Mouse (Mus musculus): ENCODE data around the gene Tiam1.
A peak's percentile ranks its signal among the peaks of the same experiment; 100 is the strongest.

Gene Tiam1

DNA sequence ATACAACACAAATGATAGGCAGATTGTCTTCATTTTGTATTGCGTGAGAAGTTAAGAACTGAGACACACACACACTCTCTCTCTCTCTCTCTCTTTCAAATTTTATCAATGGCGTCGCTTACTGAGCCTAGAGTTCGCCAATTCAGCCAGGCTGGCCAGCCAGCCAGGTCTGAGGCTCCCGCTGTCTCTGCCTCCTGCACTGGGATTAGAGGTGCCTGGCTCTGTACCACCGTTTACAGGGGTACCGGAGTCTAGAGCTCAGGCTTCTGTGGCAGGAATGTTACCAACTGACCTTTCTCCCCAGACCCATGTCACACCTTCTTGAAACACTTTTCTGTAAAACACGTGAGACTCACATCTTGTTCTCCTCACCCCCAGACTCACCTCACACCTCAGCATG lies 298.1 kb downstream of the Tiam1 start:
- no peak for DNase-seq (ENCODE audit: low read depth, low spot score)

DNA sequence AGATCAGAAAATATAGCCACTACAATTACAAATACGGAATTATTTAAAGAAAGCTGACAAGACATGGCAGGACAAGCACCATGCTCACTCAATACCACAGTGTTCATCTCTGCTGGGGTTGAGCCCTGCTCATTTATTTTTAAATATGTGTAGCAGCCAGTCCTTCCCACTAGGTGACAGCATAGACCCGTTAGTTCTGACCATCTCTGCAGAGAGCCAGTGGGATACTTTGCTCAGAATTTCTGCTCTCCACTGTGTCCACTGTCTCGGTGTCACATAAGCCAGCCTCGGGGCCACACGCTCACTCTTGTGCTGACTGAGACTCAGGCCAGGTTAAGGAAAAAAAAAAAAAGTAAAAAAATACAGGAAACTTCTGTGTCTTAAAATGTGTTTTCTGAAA lies 299.0 kb downstream of the Tiam1 start:
- DNase-seq (ENCODE audit: low read depth, low spot score), result peak; percentile 30

DNA sequence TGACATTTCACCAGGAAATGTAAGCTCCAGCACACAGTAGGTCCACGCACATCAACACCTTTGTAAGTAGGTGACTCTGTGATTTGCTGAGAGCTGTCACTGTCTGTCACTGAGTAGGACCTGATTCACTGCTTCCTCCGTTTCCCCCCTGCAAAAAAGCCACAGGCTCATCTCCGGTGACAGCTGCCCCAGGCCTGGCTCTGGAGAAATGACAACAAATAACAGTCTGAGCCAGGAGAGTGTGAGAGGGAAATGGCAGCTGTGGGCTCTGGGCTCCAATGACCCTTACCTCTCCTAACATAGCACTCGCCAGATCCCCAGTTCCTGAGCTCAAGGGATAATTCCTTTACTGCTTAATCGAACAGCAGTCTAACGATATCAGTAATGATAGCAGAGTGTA lies 301.7 kb downstream of the Tiam1 start:
- DNase-seq (ENCODE audit: low read depth, low spot score), result no peak

DNA sequence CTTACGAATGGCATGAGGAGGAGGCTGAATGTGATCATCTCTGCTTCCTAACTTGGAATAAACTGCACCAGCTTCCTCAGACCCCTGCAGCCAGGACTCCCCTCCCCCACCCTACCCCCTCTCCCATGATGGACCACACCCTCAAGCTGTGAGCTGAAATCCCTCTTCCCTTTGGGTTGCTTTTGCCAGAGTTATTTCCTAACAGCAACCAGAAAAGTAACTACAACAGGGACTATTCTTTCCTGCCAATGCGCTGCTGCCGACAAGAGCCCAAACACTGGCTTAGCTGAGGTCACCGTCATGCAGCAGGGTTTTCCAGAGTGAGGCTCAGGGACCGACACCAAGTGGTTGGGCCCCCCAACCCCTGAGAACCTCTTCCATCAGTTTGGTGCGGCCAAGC lies 303.2 kb downstream of the Tiam1 start:
- no peak for DNase-seq (ENCODE audit: low read depth, low spot score)

DNA sequence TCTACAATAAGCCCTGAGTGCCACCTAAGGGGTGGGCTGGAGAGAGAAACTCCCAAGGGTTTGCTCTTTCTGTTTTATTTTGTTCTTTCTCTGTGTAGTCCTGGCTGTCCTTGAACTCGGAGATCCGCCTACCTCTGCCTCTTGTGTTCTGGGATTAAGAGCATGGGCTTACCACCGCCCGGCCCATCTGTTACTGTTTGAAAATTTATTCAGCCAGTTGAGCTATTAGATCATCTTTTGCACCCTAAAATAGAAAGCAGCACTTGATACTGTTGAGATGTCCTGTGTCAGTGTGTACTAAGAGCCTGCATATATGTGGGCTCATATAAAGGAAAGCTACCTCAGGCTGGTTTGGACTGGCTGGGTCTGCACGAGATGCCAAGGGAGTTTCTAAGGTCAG lies 303.7 kb downstream of the Tiam1 start:
- DNase-seq (ENCODE audit: low read depth, low spot score), result no peak

DNA sequence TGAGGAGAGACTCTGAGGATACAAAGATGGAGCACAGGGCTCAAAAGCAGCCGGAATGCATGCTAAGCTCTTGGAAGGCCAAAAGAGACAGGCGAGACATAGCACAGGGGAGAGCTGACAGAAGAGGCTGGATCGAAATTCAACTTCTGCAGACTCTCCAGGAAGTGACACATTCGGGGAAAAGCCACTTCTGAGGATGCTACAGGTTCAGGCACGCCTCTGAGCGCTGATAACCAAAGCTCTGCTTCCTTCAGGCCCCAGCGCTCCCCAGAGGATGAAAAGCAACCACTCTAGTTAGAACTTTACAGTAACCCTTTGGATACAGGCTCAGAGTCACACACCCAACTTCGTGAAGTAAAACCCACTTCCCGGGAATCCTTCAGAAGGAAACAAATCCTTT lies 306.5 kb downstream of the Tiam1 start:
- DNase-seq (ENCODE audit: low read depth, low spot score), result no peak

DNA sequence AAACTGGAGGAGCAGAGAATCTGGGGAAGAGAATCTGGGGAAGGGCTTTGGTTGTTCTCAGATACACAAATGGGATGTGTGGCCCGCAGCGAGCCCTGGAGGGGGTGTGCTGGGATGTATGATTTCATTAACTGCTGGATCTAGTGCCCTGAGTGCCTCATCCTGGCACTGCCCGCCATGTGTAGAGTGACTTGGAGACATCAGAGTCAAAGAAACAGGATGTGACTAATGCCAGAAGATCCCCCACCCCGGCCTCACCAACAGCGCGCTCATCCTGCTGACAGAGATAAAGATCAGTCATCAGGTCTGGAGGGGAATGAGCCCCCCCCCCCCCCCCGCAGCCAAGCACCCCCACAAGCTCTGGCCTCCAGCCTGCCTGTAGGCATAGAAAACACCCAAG lies 308.0 kb downstream of the Tiam1 start:
- no peak for DNase-seq (ENCODE audit: low read depth, low spot score)

DNA sequence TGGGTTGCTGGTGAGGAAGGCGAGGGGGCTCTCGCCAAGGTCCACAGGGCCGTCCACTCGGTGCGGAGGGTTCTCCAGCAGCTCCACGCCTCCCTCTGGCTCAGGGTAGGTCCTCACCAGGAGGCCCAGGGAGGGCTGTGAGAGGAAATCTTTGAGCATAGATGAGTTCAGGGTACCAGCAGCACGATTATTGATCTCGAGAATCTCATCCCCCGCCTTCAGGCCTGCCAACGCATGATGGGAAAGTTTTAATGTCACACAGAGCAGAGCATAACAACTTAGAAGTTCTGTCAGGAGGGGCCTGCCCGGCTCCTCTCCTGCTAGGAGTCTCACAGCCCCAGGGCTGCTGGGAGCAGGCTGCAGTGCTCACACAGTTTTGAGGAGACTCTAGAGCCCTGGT lies 310.6 kb downstream of the Tiam1 start:
- no peak for DNase-seq (ENCODE audit: low read depth, low spot score)

DNA sequence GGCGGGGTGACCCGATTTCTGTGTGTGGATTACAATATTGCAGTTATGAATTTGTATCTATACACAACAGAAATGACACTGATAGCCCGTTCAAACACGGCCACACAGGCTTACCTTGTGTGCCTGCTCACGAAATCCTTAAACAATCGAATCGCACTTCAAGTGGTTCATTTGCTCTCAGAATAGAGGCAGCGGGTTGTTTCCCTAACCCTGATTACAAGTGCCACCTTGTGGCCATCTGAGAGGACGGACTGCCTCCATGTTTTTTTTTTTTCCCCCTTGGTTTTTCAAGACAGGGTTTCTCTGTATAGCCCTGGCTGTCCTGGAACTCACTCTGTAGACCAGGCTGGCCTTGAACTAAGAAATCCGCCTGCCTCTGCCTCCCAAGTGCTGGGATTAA lies 312.4 kb downstream of the Tiam1 start:
- DNase-seq (ENCODE audit: low read depth, low spot score), result peak; percentile 22

DNA sequence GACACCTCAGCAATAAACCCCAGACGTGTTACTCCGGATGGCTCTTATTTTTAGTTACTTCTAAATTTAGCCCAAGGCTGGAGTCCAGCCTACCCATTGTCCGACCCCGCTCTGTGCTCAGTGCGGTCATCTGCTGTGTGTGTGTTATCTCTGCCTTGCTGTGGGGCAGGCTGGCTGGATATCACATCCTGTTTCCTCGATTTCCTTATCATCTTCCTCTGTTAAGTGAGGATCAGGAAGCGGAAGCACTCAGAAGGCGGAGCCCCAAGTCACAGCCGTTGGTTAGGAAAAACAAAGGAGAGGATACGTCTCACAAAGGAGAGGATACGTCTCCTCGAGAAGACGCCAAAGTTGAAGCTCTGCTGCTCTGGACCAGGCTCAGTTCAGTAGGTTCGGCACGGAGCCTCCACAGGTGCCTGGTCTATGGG lies 313.3 kb downstream of the Tiam1 start:
- no peak for DNase-seq (ENCODE audit: low read depth, low spot score)

DNA sequence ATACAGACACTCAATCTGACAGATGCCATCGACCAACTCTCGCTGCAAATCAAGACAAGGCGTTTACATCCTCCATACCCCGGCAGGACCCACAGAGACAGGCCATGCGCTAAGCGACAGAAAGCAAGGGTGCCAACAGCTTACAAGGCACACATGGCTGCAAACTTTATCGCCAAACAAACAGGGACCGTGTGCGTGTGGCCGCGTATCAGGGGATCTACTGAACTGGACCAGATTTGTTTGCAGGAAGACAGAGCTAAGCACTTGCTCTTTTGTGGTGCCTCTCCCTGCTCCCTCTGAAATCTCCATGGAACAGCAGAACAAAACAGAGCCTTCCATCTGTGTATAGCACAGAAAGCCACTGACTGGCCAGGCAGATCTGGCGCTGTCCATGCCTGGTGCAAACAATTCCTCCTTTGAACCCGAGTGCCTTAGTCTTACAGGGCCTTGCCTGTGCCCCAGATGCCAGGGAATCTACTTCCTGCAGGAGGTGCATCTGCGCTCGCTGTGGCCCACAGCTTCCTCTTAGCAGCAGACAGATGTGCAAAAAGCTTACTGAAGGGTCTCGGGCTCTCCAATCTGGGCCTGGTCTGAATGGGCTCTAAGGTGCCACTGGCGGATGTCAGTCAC lies 316.0 kb downstream of the Tiam1 start:
- DNase-seq (ENCODE audit: low read depth, low spot score), result no peak

DNA sequence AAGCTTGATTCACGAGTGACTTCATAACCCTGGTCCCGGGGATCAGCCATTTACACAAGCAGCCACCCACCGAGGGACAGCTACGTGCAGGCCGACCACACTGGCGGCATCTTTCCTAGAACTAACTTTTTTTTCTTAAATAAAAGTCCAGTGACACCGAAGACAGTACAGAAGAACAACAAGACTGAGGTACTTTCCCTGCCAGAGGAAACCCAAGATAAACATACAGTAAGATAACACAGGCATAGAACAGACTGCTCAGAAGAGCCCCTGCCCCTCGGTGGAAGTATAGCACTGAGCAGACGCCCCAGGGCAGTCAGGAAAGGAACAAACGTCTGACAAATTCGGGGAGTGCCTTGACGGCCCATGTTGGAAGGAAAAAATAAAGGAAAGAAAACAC lies 317.7 kb downstream of the Tiam1 start:
- DNase-seq (ENCODE audit: low read depth, low spot score), result no peak

DNA sequence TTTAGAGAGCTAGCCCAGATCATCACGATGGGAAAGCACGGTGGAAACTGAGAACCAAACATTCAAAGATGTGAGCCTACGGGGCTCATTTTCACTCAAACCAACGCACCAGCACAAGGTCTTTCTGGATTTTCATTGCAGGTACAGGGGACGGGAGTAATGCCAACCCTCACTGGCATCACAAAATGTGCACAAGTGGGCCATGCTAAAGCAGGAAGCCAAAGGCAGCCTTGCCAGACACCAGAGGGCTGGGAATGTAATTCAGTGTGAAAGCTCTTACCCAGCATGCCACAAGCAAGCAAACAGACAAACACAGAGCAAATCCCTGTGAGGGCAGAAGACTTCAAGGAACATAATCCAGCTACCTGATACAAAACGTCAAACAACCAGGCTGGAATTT lies 320.7 kb downstream of the Tiam1 start:
- no peak for DNase-seq (ENCODE audit: low read depth, low spot score)

DNA sequence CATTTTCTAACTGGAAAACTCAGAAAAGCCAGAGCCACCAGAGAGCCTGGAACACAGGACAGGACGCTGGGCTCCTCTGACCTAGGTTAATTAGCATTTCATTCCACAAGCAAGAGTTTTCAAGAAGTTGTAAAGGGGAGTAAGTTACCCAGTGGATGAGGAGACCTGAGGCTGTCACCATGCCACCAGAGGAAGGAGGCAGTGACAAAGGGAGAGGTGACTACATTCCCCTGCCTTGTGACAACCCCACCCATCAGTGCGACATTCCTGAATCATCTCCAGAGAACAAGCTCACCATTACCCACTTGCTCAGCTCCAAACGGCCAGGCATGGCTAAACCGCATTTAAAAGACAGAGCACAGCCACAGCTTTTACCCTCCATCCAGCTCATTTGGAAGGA lies 324.9 kb downstream of the Tiam1 start:
- no peak for DNase-seq (ENCODE audit: low read depth, low spot score)

DNA sequence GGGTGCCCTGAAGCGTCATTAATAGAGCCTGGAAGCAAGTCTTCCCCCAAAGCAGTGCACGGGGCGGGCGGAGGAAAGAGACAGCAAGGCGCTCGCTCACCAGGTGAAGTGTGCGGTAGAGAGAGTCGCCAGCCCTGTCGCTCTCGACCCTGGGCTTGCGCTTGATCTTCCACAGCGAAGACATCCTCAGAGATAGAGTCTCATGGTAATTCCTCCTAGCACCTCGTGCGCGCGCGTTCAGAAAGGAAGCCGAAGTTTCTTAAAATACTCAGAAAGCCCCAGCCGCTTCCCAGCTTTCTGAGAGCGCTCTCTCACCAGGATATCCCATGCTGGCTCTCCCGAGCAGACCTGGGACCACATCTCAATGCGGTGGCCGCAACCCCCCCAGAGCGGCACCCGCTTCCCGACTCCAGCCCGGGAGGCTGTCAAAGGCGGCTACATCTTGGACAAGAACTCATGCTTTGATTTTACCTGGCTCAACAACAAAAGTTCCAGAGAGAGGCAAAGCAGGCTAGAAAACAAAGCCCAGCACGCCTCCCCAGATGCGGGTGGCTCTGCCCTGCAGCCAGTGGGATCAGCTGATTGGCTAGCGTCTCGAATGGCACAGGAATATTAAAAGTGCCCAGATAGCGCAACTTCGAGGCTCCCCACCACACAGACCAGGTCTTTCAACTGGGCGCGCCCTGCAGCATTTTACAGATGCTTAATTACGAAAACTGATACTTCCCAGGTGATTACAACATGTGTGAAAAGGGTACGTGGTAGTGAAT lies 325.5 kb downstream of the Tiam1 start:
- no peak for DNase-seq (ENCODE audit: low read depth, low spot score)

DNA sequence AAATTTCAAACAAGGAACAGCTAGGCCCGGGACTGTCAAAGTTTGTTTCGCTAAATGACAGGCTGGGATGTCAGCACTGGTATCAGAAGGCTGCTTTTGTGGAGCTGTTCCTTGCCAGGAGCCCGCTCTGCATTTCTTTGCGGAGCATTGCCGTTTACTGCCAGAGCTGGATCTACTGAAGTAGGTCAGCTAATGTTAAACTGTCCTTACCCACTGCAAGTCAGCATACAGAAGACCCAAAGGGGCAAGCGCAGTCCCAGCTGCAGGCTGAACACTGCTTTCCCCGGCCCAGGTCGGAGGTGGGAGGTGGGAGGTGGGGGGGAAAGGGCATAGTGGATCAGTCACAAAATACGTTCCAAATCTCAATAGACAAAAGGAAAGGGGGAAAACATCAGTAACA lies 326.3 kb downstream of the Tiam1 start:
- no peak for DNase-seq (ENCODE audit: low read depth, low spot score)

DNA sequence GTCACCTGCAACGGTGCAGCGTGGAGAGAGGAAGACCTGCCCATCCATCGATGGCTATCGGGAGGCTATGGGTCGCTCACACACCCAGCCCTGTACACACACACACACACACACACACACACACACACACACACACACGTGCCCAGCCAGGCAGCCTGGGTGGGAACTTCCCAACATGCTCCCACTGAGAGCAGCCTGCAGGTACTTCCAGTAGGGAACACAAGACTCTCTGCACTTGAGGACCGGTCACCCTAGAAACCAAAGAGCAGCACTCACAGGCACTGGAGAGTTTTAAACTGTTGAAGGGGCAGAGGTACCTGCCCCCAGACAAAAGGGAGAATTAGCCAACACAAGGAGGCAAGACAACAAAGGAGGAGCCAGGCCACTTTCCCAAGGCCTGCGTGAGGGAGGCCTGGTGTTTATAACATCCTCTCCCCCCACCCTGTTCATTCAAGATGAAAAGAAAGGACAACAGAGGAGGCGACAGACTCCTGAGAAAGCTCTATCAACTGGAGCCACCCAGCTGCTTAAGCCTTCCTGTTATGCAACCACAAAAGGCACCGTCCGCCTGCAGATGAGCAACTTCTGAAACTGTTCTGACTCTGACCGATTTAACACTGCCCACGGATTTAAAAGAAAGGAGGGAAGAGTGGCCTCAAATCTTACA lies 326.9 kb downstream of the Tiam1 start:
- no peak for DNase-seq (ENCODE audit: low read depth, low spot score)

DNA sequence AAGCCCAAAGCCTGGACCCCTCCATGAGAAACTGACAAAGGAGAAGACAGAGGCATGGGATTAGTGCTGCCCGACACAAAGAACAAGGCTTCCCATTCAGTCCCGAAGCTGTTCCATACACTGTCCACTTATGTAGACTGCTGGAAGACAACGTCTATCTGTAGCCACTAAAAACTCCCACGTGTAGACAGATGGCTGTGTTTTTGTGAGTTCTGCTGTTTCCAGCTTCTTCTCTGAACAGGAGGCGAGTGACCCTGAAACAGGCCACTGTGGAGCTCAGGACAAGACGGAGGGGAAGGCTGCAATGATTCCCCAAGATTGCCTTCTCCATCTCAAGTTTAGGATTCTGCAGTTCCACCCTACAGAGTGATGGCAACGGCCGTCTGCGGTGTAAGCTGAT lies 330.0 kb downstream of the Tiam1 start:
- no peak for DNase-seq (ENCODE audit: low read depth, low spot score)

DNA sequence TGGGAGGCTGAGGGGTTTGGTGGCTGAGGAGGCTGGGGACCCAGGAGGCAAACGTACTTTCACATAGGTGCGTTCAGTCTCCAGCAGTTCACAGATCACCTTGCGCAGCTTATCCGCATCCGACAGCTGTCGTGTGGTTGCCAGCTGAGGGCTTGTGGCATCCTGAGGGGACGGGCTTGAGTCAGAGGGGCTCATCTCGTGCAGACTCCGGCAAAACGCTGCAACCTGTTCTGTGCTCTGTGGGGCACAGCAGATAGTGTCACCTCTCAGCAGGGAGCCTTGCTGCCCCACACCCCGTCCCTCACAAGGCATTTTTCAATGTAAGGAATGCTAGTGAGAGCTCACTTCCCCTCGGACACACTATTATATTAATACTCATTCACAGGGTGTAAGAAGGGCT lies 330.7 kb downstream of the Tiam1 start:
- no peak for DNase-seq (ENCODE audit: low read depth, low spot score)

DNA sequence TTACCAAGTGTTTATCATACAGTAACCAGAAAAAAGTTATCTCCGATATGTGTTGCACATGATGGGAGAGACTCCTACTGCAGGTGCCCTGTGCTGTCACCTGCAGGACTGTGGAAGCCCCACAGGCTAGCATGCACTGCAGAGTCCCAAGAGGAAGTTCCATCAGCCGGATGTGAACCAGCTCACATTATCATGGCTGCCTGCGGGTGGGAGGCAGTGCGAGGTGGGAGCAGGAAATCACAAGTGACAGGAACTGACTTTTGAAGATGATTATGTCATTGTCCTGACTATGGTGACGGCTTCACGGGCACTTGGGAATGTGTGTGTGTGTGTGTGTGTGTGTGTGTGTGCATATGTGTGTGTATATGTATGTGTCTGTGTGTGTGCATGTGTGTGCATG lies 333.2 kb downstream of the Tiam1 start:
- DNase-seq (ENCODE audit: low read depth, low spot score), result no peak

DNA sequence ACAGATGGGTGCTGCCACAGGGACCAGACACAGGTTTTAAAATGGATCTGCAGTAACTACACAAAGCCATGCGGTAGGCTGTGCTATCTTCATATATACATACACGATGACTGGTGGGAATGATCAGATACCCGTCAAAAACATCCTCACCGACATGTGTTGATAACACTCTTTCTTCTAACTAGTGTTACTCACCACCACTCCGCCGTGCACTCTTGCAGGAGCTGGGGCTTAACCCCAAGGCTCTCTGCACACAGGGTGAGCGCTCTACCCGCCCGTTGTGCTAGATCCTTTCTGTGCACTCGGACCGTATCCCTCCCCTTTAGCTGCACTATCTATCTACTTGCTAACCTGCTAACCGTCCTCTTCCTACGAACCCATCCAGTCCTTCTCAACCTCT lies 335.4 kb downstream of the Tiam1 start:
- DNase-seq (ENCODE audit: low read depth, low spot score), result no peak

DNA sequence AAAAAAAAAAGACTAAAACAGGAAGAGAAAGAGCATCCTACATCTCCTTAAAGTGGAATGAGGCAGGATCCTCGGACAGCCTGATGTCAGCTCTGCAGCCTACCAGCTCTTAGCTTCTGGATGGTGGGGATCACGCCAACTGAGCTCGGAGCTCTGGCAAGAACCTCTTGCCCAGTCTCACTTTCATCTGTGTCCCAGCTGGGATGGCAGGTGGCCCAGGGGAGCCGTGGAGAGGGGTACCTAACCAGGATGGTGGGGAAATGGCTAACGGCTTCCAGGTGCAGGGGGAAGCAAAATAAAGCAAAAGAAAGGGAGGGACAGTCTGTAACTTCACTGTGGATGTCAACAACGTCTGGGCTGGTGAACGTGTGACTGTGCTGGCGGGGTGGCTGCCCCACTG lies 337.6 kb downstream of the Tiam1 start:
- DNase-seq (ENCODE audit: low read depth, low spot score), result no peak

DNA sequence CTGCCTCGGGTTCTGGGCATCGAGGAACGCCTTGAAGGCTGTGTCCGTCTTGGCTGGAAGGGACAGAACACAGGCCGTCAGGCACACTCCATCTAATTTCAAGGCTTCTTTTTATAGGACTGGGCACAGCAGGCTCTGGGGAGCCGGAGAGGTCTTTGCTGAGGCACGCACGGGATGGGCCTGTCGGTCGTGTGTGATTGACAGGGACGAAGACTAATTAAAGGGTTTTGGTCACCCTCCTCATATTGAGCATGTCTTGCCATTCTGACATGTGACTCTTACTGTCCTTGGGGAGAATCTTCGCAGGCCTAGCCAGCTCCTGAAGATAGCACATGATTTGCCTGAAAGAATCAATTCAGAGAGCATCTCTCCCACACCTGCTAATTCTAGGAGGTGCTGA lies 338.4 kb downstream of the Tiam1 start:
- no peak for DNase-seq (ENCODE audit: low read depth, low spot score)

Data from embryo, embryonic 11.5 days (tissue).